Mouse (Mus musculus): ENCODE measurements around the gene Snx8.
"Not testable (repeated sequence)": the region's sequence is repeated elsewhere in the genome, so short reads cannot be mapped to it uniquely, and the experiment has no call there.

Snx8 gene

GRCm38 (mm10) chr5:140383559-140383958, 5.5 kb downstream of the Snx8 start:
- DNase-seq = no peak

DNA sequence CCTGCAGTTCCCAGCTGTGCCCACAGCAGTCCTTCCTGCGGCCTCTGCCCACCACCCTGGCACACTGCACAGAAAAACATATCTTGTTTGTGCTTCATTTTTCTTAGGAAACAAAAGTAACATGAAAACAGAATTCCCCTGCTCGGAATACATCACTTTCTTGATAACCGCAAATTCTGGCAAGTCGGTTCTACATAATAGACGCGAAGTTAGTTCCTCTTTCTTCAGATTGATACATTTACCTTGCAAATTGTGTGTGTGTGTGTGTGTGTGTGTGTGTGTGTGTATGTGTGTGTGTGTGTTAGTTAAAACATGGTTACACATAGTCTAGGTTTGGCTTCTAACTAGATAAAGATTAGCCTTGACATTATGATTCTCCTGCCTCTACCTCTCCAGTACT, 6.4 kb downstream of the Snx8 start:
- no peak for DNase-seq

DNA sequence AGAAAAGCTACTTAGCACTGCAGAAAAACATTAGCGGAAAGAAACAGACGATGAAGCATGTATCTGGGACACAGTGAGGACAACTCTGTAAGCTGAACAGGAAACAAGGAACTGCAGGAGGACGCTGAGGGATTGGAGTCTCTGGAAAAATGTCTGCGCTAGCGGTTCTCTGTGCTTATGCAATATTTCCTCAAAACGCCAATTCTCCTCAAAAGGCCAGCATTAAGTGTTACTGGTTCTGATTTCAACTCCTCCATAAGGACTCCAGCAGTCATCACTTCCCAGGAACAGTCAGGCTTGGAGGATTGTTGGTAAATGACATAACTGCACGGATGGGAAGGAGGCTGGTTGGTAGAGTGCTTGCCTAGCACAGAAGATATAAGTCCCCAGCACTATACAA, 7.9 kb downstream of the Snx8 start:
- no peak for DNase-seq

DNA sequence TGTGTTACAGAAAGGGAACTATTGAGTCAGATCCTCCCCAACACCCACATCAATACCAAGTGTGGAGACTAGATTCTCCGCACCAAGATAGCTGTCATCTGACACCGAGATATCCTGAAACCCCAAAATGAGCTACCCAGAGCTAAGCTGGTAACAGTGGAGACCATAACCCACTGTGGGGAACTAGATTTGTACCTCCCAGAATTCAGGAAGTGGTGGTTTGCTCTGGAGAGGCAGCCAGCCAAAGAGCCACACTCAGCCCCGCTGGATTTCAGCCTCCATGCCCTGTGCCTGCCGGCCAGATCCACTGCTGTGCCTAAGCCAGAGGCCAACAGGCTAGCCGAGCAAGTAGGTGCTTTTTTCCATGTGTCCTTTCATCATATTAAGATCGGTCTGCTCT, 9.8 kb downstream of the Snx8 start:
- DNase-seq = no peak

DNA sequence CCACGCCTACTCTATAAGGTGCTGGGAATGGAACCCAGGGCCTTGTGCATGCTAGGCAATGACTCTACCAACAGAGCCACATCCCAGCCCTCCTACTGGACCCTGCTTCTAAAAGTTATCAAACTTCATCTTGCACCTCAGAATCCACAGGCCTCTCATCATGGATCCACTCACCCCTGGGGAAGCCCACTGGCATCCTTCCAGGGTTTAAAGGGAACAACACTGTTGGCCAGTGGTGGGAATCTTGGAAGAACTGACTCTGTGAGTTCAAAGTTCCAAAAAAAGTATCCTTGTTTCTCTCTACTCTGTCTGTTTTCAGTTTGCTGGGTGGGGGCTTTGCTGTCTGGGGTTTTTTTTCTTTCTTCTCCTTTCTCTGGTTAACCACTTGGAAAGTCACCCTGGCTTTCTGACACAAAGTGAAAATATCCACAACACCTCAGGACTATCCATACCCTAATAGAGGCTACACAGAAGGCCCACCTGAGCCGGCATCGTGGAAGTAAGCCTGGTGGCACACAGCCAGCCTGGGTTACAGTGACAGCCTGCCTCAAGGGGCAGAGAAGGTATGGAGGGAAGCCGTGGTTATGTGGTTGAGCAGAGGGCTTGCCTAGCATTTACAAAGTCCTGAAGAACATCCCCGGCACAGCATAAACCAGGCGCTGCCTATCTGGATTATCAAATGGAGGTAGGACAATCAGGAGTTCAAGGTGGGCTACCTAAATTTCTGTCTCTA, 10.8 kb downstream of the Snx8 start:
- DNase-seq = no peak

- no peak for DNase-seq
Measured at GRCm38 (mm10) chr5:140375249-140375829, 13.7 kb downstream of the Snx8 start.

GRCm38 (mm10) chr5:140374226-140374625, 14.8 kb downstream of the Snx8 start:
- no peak for DNase-seq

DNA sequence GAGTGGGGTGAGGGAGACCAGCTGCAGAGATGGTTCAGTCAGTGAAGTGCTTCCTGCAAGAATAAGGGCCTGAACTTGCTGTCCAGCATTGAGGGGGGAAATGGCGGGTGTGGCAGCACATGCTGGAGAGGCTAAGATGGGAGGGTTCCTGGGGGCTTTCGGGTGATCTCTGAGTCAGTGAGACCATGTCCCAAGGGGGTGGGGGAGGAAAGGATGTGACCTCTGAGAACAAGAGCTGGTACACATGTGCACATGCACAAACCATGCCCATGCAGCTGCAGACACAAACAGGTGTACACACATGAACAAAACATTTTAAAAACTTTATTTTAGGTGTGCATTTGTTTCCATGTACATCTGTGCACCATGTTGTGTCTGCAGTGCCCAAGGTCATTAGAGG, 15.4 kb downstream of the Snx8 start:
- no peak for DNase-seq

DNA sequence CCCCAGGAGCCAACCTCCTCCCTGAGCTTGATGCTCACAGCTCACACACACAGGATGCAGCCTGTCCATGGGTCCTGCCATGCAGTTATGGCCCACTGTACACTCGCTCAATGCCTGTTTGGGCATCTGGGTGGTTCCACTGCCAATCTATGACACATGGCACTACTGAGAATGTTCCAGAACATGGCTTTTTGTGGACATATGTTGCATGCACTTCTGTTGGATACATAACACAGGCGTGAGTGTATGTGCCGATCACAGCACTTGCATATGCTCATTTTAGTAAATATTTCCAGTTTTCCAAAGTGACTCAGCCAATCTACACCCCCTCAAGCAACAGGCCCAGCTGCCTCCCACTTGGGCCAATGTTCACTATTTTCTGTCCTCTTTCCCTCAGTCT, 17.4 kb downstream of the Snx8 start:
- no peak for DNase-seq

- DNase-seq = no peak
Measured at GRCm38 (mm10) chr5:140370446-140371254, 18.4 kb downstream of the Snx8 start.

- DNase-seq = no peak
Measured at GRCm38 (mm10) chr5:140369466-140369865, 19.6 kb downstream of the Snx8 start.

- DNase-seq = no peak
Measured at GRCm38 (mm10) chr5:140368926-140369325, 20.1 kb downstream of the Snx8 start.

DNA sequence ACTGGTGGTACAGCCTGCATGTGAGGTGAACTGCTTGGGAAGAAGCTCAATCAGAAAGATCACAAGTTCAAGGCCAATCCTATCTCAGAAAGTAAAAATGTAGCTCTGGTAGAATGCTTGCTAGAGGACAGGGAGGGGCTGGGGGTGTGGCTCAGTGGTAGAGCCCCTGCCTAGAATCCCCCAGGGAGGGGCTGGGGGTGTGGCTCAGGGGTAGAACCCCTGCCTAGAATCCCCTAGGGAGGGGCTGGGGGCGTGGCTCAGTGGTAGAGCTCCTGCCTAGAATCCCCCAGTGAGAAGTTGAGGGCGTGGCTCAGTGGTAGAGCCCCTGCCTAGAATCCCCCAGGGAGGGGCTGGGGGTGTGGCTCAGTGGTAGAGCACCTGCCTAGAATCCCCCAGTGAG, 20.9 kb downstream of the Snx8 start:
- DNase-seq = not testable (repeated sequence)

- DNase-seq = no peak
Measured at GRCm38 (mm10) chr5:140364415-140364814, 24.6 kb downstream of the Snx8 start.

DNA sequence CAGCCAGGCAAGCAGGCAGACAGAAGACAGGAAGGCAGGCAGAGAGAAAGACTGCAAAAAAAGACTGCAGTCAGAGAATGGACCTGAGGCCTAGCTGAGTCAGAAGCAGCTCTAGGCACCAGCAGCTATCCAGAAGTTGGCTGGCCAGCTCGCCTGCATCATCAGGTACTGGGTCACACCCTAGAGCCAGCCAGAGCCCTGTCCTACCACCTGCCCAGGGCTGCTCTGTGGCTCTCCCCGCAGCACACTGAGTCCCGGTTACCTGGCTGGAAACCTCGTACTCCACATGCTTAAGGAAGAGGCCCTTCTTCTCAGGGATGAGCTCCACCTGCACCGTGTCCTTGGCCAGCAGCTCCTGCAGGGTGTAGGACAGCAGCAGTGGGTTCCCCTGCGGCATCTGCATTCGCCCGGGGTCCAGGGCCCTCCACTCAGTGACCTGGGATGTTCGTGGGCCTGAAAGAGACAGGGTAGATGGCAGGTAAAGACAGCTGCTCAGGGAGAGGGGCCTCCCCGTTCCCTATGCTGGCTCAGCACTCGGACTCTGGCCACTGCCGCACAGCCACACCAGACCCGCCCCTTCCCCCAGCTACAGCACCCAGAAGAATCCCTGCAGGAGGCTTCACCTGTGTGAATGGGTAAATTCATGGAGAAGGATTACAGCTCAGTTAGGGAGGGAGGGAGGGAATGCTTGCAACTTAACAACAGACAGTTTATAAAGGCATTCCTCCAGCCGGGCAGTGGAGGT, 29.0 kb downstream of the Snx8 start:
- DNase-seq = no peak

DNA sequence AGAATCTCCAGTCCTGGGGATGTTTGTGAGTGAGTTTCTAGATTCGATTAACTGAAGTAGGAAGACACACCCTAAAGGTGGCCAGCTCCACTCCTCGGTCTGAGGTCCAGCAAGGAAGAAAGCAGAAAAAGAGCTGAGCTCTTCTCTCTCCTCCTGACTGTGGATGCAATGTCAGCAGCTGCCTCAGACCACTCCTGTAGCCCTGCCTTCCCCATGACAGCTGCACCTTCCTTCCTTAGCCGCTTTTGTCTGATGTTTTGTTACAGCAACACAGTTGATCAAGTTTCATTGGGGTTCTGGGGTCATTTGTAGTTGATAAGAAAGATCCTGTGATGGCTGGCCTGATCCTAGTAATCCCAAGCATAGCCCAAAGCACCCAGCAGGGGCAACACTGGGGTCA, 31.6 kb downstream of the Snx8 start:
- DNase-seq = no peak

DNA sequence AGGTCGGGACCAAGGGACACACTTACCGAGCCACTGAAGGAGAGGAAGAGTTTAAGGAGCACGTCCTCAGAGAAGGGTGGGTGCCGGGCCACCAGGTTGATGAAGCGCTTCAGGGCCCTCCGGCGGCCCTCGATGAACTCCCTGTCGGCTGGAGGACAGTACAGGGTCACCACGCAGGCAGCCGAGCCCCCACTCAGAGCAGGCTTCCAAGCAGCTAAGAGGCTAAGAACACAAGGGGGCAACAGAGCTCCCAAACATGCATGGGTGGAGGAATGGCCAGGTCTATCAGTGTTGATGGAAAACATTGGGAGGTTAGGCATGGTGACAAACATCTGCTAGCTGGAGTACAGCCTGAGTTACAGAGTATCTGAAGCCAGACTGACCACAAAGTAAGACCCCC, 33.1 kb downstream of the Snx8 start:
- DNase-seq = no peak

DNA sequence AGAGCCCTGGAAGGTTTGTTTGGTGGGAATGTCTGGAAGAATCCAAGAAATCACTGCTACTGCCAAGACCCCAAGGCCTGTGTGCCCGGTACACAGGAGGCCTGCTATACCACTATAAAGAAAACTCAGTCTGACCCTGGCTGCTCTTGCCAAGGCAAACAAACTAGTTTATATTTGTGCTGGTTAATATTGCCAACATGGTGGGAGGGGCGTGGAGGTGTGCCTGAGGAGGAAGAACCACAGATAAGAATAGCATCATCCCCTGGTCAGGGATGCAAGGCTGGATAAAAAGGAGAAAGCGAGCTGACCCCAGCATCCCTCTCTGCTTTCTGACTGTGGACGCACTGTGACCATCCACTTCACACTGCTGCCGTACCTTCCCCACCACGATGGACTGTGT, 36.7 kb downstream of the Snx8 start:
- DNase-seq = no peak

DNA sequence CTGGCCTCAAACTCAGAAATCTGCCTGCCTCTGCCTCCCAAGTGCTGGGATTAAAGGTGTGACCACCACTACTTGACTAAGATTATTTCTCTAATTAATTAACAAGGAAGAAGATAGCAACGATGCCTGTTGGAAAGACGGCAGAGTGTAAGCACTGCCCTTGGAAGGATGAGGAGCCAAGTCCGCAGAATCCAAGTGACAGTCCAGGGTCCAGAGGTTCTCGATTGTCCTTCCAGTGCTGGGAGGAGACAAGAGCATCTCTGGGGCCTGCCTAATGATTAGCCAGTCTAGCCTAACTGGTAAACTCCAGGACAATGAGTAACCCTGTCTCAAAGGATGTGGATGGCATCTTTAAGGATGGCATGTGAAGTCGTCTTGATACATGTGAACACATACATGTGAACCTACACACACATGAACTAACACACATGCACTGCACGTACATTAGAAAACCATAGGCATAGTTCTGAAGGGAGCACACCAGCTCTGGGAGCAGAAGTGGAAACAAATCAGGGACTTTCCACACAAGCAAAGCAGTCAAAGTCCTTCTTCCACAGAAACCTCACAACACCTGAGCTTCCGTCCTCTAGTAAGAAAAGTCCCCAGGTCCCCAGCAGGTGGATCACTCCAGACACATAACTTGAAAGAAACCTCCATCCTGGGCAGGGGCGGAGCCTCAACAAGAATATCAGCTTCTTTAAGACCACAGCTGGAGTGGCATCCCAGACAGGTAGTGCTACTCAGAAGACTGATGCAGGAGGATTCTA, 38.1 kb downstream of the Snx8 start:
- no peak for DNase-seq

DNA sequence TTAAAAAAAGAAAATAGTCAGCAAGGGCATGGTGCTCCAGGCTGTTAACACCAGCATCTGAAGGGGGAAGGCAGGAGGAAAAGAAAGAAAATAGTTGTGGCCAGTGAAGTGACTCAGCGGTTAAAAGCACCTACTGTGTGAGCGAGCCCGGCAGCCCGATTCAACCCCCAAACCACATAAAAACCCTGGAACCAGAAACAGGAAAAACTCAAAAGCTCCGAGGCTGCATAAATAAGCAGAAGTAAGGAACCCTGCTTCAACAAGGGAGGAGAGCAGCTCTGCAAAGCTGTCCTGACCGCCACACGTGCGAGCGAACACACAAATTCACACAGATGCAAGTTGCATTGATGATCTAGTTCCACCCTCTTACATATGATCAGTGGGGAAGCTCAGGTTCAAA, 39.2 kb downstream of the Snx8 start:
- DNase-seq = no peak

DNA sequence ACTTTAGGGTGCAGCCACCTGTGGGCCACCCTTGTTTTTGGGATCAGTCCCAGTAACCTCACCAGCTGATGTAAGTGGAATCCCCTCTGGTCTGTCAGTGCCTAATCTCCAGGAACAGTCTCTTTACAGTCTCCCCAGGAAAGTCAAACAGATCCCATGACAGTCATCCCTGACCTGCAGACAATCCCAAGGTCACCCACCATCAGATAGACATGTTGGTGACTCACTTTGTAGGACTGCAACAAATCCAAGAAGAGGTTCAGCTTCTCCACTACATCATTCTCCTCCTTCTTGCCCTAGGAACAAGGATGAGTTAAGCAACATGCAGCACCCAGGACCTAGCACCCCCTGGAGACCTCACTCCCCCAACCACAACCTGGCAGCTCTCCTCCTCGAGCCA, 43.0 kb downstream of the Snx8 start:
- DNase-seq = no peak

- no peak for DNase-seq
Measured at GRCm38 (mm10) chr5:140345244-140345643, 43.8 kb downstream of the Snx8 start.

DNA sequence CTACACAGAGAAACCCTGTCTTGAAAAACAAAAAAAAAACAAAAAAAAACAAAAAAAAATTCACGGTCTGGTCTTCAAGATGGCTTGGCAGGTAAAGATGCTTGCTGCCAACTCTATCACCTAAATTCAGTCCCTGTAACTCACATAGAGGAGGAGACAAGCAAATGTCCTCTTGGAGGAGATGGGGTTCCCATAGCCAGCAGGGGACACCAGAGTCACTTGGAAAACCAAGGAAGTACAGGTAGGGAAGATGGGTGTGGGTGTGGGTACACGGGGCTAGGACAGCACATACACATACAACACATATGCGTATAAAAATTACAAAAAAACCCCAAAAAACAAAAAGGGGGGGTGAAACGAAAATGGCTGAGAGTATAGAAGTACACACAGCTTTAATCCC, 46.2 kb downstream of the Snx8 start:
- DNase-seq = no peak
